Mouse (Mus musculus) liver, embryonic 13.5 days (tissue): ENCODE results near the gene Hspb2. TPM values are rescaled to one million over a fixed set of nuclear protein-coding genes. Genes with fewer than 3 reads are reported as not detected.

Experiments
- ATAC-seq: fragments of 200-750 bp; cut with Nextera tagmentation; 2 replicates; pipeline ENCODE4 v1.8.0; 2017; ENCODE audit warnings: low read depth, mild to moderate bottlenecking, moderate number of reproducible peaks, moderate library complexity
- DNase-seq: peaks from one replicate; pipeline ENCODE4 v3.0.0; 2022
- H3K27ac ChIP-seq: fragments of 300-500 bp; sonication (generic); 2 replicates; pipeline ENCODE4 v1.5.1; 2015; ENCODE audit warnings: moderate library complexity, mild to moderate bottlenecking, inconsistent platforms
- H3K27me3 ChIP-seq: fragments of 300-500 bp; sonication (generic); 2 replicates; pipeline ENCODE4 v1.6.1; 2015; ENCODE audit warnings: mild to moderate bottlenecking, inconsistent platforms
- H3K36me3 ChIP-seq: fragments of 300-500 bp; sonication (generic); 2 replicates; pipeline ENCODE4 v1.6.1; 2015; ENCODE audit warnings: mild to moderate bottlenecking, inconsistent platforms
- H3K4me1 ChIP-seq: fragments of 300-500 bp; sonication (generic); replicated peaks from 2 replicates; pipeline ENCODE4 v1.6.1; 2015; ENCODE audit warnings: inconsistent platforms
- H3K4me2 ChIP-seq: fragments of 300-500 bp; sonication (generic); 2 replicates; pipeline ENCODE4 v1.6.1; 2015; ENCODE audit warnings: inconsistent platforms, mild to moderate bottlenecking, moderate library complexity
- H3K4me3 ChIP-seq: fragments of 300-500 bp; sonication (generic); replicated peaks from 2 replicates; pipeline ENCODE4 v1.5.1; 2015; ENCODE audit warnings: mild to moderate bottlenecking, inconsistent platforms
- H3K9ac ChIP-seq: fragments of 300-500 bp; sonication (generic); 2 replicates; pipeline ENCODE4 v1.6.1; 2015; ENCODE audit warnings: mild to moderate bottlenecking, inconsistent platforms
- H3K9me3 ChIP-seq: fragments of 300-500 bp; sonication (generic); replicated peaks from 2 replicates; pipeline ENCODE4 v1.6.1; 2016; ENCODE audit warnings: inconsistent platforms
- WGBS: fragments of 180-500 bp; shearing (Covaris S2); methylation state at CpG from one replicate; pipeline ENCODE4 v1.1.7; 2015; ENCODE audit not compliant: insufficient replicate concordance; 5-methylcytosine and 5-hydroxymethylcytosine counted together
- polyA plus RNA-seq: library from polyadenylated mRNA; unstranded; fragments of >200 nt; fragmentation: Nextera tagmentation; extraction: Ambion mirVana; gene quantifications from 2 replicates; pipeline ENCODE4 v1.2.1, GENCODE M21; 2015

Gene Hspb2
- polyA plus RNA-seq, 1 experiment from 2014 or later = 1.4 TPM

DNA sequence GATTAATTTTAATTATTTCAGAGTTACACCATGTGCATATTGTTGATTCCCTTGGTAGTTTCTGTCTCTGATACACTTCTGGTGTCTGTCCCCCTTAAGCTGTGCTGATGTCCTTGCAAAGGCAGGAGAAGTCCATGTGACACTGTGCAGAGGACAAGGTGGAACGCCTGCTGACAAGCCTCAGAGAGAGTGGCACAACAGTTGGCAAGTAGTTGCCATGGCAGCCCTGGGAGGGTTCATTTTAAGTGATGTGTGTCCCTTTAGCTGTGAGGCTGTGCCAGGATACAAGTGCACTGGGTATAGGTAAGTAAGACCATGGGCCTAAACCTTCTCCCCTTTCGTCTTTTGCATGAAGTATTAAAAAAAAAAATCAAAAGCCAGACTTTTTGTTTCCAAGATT lies 17.9 kb upstream of the Hspb2 start:
- Histone ChIP-seq H3K4me1 (peaks cover 60% of the 10 kb centered on the region), H3K27me3 (no peaks in the 10 kb centered on the region), H3K27ac (no peak overlapping the region), H3K4me2 (no peak overlapping the region), H3K36me3 (peaks cover 22% of the 10 kb centered on the region), H3K9me3 (no peaks in the 10 kb centered on the region), H3K9ac (no peak overlapping the region), H3K4me3 (no peak overlapping the region)
- 70% methylated on average over 2 of the region's 2 CpGs for WGBS
- DNase-seq = no peak
- ATAC-seq = no peak

GRCm38 (mm10) chr9:50768107-50769002 lies 16.2 kb upstream of the Hspb2 start, which contains the start of gene Fdxacb1:
TSS of gene Fdxacb1 (plus strand) at chr9:50768236.
- Histone ChIP-seq H3K4me2 (peak within 1 kb of the TSS; percentile 87), H3K27me3 (no peaks in the 10 kb centered on the region), H3K4me1 (peaks cover 43% of the 10 kb centered on the region), H3K9ac (peak within 1 kb of the TSS; percentile 80), H3K27ac (peak within 1 kb of the TSS; percentile 93), H3K9me3 (no peaks in the 10 kb centered on the region), H3K4me3 (peak within 1 kb of the TSS; percentile 72), H3K36me3 (peaks cover 27% of the 10 kb centered on the region)
- 3% methylated on average over 59 of the region's 59 CpGs for WGBS
- DNase-seq = peak; percentile 95
- ATAC-seq = peak; percentile 97

DNA sequence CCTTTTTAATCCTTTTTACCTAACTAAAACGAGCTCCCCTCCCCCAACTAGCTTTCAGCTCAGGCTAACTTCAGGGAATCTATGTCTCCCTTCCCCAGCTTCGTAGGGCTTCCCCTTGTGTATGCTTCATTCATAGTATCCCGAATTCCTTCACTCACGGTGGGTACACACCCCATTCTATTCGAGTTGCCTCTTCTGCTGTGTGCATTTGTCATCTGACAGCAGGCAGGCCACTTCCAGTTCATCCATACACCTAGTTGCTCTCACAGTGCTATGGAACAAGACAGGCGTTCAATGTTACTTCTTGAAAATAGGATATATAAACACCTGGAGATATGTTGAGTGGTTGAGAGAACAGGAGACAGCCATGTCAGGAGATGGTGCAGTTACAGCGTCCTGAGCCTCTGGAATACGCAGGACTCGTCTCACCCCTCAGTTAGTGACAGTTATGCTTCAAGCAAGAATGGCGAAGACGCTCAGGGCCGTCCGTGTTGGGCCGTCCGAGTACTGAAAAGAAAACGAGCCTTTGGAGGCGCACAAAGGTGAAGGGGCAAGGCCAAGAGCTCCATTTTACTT lies 15.5 kb upstream of the Hspb2 start:
- Histone ChIP-seq H3K4me3 (peak overlapping the region; percentile 72), H3K9ac (peak overlapping the region; percentile 80), H3K27ac (peak overlapping the region; percentile 93), H3K4me2 (peak overlapping the region; percentile 87), H3K4me1 (peaks cover 36% of the 10 kb centered on the region), H3K36me3 (peaks cover 27% of the 10 kb centered on the region), H3K27me3 (no peaks in the 10 kb centered on the region), H3K9me3 (no peaks in the 10 kb centered on the region)
- WGBS = 5% methylated on average over 17 of the region's 17 CpGs
- peak; percentile 11 for ATAC-seq
- DNase-seq = no peak

DNA sequence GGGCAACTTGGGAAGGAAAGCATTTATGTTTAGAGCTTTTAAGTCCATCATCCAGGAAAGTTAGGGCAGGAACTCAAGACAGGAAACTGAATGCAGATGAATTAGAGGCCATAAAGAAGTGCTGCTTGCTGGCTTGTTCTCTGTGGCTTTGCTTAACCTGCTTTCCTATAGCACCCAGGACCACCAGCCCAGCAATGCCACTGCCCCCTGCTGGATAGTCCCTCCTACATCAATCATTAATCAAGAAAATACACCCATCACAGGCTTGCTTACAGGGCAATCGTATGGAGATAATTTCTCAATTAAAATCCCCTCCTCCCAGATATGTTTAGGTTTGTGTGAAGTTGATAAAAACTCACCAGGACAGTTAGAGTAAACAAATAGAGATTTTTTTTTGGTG lies 11.2 kb upstream of the Hspb2 start:
- H3K27ac ChIP-seq = no peak overlapping the region
- H3K36me3 ChIP-seq = peaks cover 5% of the 10 kb centered on the region; the same call in 1 of the 2 replicates
- ATAC-seq (no peak), DNase-seq (no peak)
- 0 out of 2 replicates have a peak, but pooled peaks cover 6% of the 10 kb centered on the region for H3K27me3 ChIP-seq
- peaks cover 14% of the 10 kb centered on the region for H3K4me1 ChIP-seq
- no peak overlapping the region for H3K4me2 ChIP-seq
- H3K9me3 ChIP-seq = no peaks in the 10 kb centered on the region
- 53% methylated on average over 1 of the region's 1 CpGs for WGBS
- no peak overlapping the region for H3K9ac ChIP-seq
- H3K4me3 ChIP-seq = no peak overlapping the region

- H3K36me3 ChIP-seq = peaks cover 5% of the 10 kb centered on the region; the same call in 1 of the 2 replicates
- ATAC-seq (no peak), DNase-seq (no peak)
- H3K27ac ChIP-seq = no peak overlapping the region
- WGBS = 49% methylated on average over 6 of the region's 6 CpGs
- no peaks in the 10 kb centered on the region for H3K9me3 ChIP-seq
- no peak overlapping the region for H3K4me3 ChIP-seq
- H3K9ac ChIP-seq = no peak overlapping the region
- 0 out of 2 replicates have a peak, but pooled peaks cover 6% of the 10 kb centered on the region for H3K27me3 ChIP-seq
- peaks cover 4% of the 10 kb centered on the region for H3K4me1 ChIP-seq
- no peak overlapping the region for H3K4me2 ChIP-seq
These were observed 9.5 kb upstream of the Hspb2 start for GRCm38 (mm10) chr9:50761520-50762243.

DNA sequence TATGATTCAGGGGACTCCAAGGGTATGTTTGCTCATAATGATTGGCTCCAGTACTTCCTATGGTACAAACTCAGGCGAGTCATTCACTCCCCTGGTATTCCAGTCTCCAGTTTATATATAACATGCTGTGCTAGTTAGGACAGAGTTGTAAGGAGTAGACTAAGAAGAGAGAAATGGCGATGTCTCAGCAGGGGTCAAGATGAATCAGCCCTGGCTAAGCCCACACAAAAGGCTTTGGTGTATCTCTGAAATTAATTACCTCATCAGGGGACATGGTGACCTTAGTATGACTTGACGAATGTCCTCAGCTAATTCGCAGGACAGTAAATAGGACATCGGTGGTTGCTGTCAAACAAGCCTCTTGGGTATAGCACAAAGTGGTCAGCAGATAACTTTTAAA lies 4.6 kb upstream of the Hspb2 start:
- Histone ChIP-seq H3K9ac (no peak overlapping the region), H3K27ac (no peak overlapping the region), H3K4me1 (no peaks in the 10 kb centered on the region), H3K27me3 (peaks cover 13% of the 10 kb centered on the region), H3K9me3 (no peaks in the 10 kb centered on the region), H3K4me3 (no peak overlapping the region), H3K4me2 (no peak overlapping the region), H3K36me3 (no peaks in the 10 kb centered on the region)
- no peak for ATAC-seq
- no peak for DNase-seq
- 61% methylated on average over 5 of the region's 5 CpGs for WGBS

GRCm38 (mm10) chr9:50753947-50754346 lies 1.8 kb upstream of the Hspb2 start:
- DNase-seq = no peak
- no peak overlapping the region for H3K4me3 ChIP-seq
- H3K9me3 ChIP-seq = no peaks in the 10 kb centered on the region
- H3K4me1 ChIP-seq = no peaks in the 10 kb centered on the region
- 34% methylated on average over 7 of the region's 7 CpGs for WGBS
- peaks cover 11% of the 10 kb centered on the region for H3K27me3 ChIP-seq
- ATAC-seq = no peak
- H3K27ac ChIP-seq = no peak overlapping the region
- no peak overlapping the region for H3K9ac ChIP-seq
- H3K36me3 ChIP-seq = no peaks in the 10 kb centered on the region
- H3K4me2 ChIP-seq = no peak overlapping the region

DNA sequence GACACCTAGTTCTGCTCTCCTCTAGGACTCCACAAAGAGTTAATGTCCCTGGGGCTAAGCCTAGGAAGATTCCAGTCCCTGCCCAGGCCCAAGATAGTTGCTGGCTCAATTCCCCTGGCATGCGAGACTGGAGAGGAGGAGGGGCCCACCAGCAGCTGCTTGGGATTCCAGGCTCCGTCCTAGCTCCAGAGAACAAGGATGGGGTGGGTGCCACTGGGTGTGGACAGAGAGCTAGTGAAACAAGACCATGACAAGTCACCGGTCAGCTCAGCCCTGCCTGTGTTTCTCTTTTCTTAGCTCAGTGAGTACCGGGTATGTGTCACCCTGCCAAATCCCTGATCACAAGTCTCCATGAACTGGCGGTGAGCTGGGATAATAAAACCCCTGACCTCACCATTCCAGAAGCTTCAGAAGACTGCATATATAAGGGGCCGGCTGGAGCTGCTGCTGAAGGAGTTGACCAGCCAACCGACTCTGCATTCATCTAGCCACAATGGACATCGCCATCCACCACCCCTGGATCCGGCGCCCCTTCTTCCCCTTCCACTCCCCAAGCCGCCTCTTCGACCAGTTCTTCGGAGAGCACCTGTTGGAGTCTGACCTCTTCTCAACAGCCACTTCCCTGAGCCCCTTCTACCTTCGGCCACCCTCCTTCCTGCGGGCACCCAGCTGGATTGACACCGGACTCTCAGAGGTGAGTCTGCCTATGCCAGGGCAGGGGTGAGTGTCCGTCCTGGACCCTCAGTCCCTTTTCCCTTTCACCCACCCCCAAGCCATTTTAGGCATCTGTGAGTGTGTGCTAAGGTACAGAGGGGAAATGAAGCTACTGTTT lies 846 bp upstream of the Hspb2 start:
- Histone ChIP-seq H3K9me3 (no peaks in the 10 kb centered on the region), H3K27ac (no peak overlapping the region), H3K36me3 (no peaks in the 10 kb centered on the region), H3K9ac (no peak overlapping the region), H3K4me3 (no peak overlapping the region), H3K27me3 (peaks cover 11% of the 10 kb centered on the region), H3K4me1 (no peaks in the 10 kb centered on the region), H3K4me2 (no peak overlapping the region)
- DNase-seq (no peak), ATAC-seq (no peak)
- 62% methylated on average over 17 of the region's 17 CpGs for WGBS

DNA sequence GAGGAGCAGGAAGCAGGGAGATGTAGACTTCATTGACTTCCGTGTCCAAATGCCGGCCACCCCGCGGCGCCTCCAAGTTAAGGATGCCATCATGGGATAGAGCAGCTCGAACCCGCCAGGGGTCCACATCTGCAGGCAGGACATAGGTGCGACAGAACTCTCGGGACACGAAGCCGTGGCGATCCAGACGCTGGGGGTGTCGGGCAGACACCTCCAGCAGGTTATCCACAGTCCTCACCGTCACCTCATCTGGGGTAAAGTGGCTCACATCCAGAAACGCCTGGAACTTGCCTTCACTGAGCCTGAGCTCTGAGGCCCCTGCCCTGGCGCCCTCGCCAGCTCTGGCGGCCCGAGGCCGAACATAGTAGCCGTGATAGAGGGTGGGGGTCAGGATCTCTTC lies 831 bp downstream of the Hspb2 start, which contains the start of gene Cryab:
Gene Cryab, plus strand, starts transcription at position 3 of the 400 bp plus-strand sequence.
- H3K27me3 ChIP-seq = peaks cover 18% of the 10 kb centered on the region
- 53% methylated on average over 22 of the region's 22 CpGs for WGBS
- no peak within 1 kb of the TSS for H3K4me2 ChIP-seq
- H3K9ac ChIP-seq = no peak within 1 kb of the TSS
- no peaks in the 10 kb centered on the region for H3K9me3 ChIP-seq
- H3K36me3 ChIP-seq = no peaks in the 10 kb centered on the region
- no peaks in the 10 kb centered on the region; the same call in 1 of the 2 replicates for H3K4me1 ChIP-seq
- ATAC-seq = no peak
- no peak within 1 kb of the TSS for H3K27ac ChIP-seq
- no peak within 1 kb of the TSS for H3K4me3 ChIP-seq
- no peak for DNase-seq

DNA sequence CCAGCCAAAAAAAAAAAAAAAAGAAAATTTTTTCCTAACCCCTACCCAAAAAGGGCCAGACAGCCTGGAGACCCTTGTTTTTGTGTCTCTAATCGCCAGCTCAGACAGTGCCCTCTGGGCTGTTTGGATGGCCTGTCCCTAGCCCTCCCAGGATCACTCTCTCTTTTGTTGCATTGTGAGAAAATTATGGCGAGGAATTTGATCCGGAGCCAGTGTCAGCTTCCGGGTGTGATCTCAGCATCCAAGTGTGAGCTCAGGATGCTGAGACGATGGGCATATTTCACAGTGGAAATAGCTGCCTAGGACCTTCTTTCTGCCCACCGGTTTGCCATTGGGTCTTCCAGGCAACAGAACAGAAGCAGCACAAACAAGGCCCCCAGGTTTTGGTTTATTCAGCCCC lies 1.4 kb downstream of the Hspb2 start:
- no peaks in the 10 kb centered on the region for H3K9me3 ChIP-seq
- ATAC-seq (no peak), DNase-seq (no peak)
- H3K27me3 ChIP-seq = peaks cover 24% of the 10 kb centered on the region
- WGBS = 72% methylated on average over 6 of the region's 6 CpGs
- H3K36me3 ChIP-seq = no peaks in the 10 kb centered on the region
- H3K9ac ChIP-seq = no peak overlapping the region
- no peak overlapping the region for H3K4me3 ChIP-seq
- H3K27ac ChIP-seq = no peak overlapping the region
- no peaks in the 10 kb centered on the region; the same call in 1 of the 2 replicates for H3K4me1 ChIP-seq
- no peak overlapping the region for H3K4me2 ChIP-seq
